Mouse (Mus musculus): ENCODE data around the gene P4htm. TPM values are rescaled to one million over a fixed set of nuclear protein-coding genes. Genes with fewer than 3 reads are reported as not detected.

Gene P4htm
- 5.5 and 6.1 TPM in 2 replicates for polyA plus RNA-seq (2015; fragmentation: Nextera tagmentation; extraction: Ambion mirVana)

DNA sequence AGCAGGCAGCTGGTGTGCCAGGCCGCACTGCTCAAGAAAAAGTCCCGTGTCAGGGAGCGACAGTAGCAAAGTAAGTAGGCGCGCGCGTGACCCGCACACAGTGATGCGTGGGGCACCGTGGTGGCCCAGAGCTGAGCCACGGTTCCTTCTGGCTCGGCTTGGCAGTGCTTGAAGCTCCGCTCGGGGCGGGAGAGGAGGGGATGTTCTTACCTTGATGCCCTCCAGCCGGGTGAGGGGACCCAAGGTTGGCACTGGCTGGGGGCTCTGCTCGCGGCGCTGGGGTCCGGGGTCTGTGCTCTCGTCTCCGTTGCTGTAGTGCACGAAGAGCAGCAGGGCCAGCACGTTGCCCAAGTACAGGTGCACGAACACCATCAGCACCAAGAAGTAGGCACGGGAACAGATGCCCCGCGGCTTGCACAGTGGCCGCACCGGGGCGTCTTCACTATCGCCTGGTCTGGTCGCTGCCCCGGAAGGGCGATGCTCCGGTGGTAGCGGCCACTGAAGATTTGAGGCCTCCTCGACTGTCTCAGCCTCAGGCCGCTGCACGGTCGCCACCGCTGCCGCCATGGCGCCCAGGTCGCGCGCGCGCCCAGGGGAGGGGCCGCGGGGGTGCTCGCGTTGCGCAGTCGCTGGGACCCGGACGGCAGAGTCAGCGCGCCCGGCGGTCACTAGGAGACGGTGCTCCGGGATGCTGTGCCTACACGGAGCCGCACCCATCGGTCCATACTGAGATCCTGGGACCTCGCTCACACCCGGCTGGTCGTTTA is at the start of gene P4htm:
Gene P4htm (minus strand): TSS at position 670 of the 767 bp plus-strand sequence.
- H3K27ac ChIP-seq = no peak within 1 kb of the TSS
- peak within 1 kb of the TSS; percentile 74 for H3K4me3 ChIP-seq (replicated peaks)

DNA sequence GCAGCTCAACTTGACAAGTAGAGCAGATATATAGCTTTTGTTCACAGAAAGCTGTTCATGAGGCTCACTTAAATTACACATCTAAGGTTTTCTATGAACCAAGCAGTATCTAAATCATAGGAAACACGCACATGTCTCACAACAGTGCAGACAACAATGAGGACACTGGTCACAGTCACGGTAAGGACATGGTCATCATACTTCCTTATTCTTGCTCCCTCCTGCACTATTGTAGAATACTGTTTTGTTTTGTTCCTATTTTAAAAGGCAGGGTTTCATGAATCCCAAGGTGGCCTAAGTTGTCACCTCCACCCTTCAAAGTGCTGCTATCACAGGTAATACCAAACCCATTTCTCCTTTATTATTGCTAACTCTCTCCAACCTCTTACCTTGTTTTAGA is 42.4 kb upstream of the P4htm start:
- no peak for ATAC-seq (ENCODE audit: insufficient read depth, low FRiP score, low read depth)
- no peaks in the 10 kb centered on the region for H3K27me3 ChIP-seq (replicated peaks)
- H3K9ac ChIP-seq = no peak overlapping the region
- H3K4me2 ChIP-seq = no peak overlapping the region
- H3K9me3 ChIP-seq = no peaks in the 10 kb centered on the region
- no peaks in the 10 kb centered on the region for H3K4me1 ChIP-seq
- no peak overlapping the region for H3K27ac ChIP-seq
- H3K4me3 ChIP-seq (replicated peaks) = no peak overlapping the region
- H3K36me3 ChIP-seq = no peaks in the 10 kb centered on the region
- 92% methylated on average over 2 of the region's 2 CpGs for WGBS

More for the DNA sequence above, at the start of gene P4htm:
- Histone ChIP-seq H3K4me2 (peak within 1 kb of the TSS; percentile 95), H3K9me3 (no peaks in the 10 kb centered on the region), H3K27me3 (replicated peaks) (no peaks in the 10 kb centered on the region), H3K9ac (peak within 1 kb of the TSS; percentile 58), H3K4me1 (peaks cover 9% of the 10 kb centered on the region), H3K36me3 (no peaks in the 10 kb centered on the region)
- ATAC-seq (ENCODE audit: insufficient read depth, low FRiP score, low read depth) = peak; percentile 70
- WGBS = 3% methylated on average over 68 of the region's 69 CpGs

DNA sequence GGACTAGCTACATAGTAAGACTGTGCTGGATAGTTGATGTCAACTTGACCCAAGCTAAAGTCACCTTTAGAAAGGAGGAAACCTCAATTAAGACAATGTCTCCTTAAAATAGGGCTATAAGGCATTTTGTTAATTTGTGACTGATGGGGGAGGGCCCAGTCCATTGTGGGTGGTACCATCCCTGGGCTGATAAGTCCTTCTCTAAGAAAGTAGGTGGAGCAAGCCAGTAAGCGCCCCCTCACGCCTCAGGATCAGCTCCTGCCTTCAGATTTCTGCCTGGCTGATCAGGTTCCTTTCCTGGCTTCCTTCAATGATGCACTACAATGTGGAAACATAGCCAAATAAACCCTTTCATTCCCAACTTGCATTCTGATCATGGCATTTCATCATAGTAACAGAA is 37.9 kb upstream of the P4htm start:
- Histone ChIP-seq H3K27me3 (replicated peaks) (no peaks in the 10 kb centered on the region), H3K4me2 (no peak overlapping the region), H3K36me3 (no peaks in the 10 kb centered on the region), H3K27ac (no peak overlapping the region), H3K4me3 (replicated peaks) (no peak overlapping the region), H3K9me3 (no peaks in the 10 kb centered on the region), H3K4me1 (no peaks in the 10 kb centered on the region), H3K9ac (no peak overlapping the region)
- no peak for ATAC-seq (ENCODE audit: insufficient read depth, low FRiP score, low read depth)
- 71% methylated on average over 2 of the region's 2 CpGs for WGBS

DNA sequence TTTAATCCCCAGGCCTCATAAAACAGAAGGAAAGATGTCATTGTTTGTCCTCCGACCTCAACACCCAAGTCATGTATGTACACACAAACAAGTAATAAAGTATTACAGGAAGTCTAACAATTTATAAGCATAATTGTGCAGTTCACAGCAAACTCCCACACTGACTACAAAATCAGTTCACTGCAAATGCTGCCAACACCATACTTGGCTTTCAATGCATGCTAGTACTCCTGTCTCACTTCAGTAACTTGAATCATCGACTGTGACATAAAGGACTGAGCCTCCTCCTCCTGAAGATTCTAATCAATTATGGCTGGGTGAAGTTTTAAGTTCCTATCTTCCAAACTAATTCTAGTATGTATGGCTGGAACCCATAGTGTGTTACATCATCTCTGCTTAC is 36.4 kb upstream of the P4htm start:
- no peaks in the 10 kb centered on the region for H3K4me1 ChIP-seq
- no peak overlapping the region for H3K4me2 ChIP-seq
- H3K4me3 ChIP-seq (replicated peaks) = no peak overlapping the region
- 83% methylated on average over 2 of the region's 2 CpGs for WGBS
- no peak overlapping the region for H3K9ac ChIP-seq
- ATAC-seq (ENCODE audit: insufficient read depth, low FRiP score, low read depth) = no peak
- no peaks in the 10 kb centered on the region for H3K27me3 ChIP-seq (replicated peaks)
- H3K9me3 ChIP-seq = no peaks in the 10 kb centered on the region
- H3K27ac ChIP-seq = no peak overlapping the region
- H3K36me3 ChIP-seq = no peaks in the 10 kb centered on the region

DNA sequence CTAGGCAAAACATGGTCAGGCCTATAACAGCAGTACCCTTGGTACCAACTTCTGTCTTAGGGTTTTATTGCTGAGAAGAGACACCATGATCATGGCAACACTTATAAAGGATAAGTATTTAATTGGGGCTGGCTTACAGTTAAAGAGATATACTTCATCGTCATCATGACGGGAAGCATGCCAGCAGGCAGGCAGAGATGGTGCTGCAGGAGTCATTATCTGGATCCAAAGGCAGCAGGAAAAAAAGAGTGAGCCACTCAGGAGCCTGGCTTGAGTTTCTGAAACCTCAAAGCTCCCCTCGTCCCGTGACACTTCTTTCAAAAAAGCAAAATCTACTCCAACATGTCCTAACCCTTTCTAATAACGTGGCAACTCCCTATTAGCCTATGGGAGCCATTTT is 34.9 kb upstream of the P4htm start:
- Histone ChIP-seq H3K4me2 (no peak overlapping the region), H3K9me3 (no peaks in the 10 kb centered on the region), H3K4me1 (no peaks in the 10 kb centered on the region), H3K27me3 (replicated peaks) (no peaks in the 10 kb centered on the region), H3K9ac (no peak overlapping the region), H3K36me3 (no peaks in the 10 kb centered on the region), H3K4me3 (replicated peaks) (no peak overlapping the region), H3K27ac (no peak overlapping the region)
- 80% methylated on average over 5 of the region's 5 CpGs for WGBS
- no peak for ATAC-seq (ENCODE audit: insufficient read depth, low FRiP score, low read depth)

DNA sequence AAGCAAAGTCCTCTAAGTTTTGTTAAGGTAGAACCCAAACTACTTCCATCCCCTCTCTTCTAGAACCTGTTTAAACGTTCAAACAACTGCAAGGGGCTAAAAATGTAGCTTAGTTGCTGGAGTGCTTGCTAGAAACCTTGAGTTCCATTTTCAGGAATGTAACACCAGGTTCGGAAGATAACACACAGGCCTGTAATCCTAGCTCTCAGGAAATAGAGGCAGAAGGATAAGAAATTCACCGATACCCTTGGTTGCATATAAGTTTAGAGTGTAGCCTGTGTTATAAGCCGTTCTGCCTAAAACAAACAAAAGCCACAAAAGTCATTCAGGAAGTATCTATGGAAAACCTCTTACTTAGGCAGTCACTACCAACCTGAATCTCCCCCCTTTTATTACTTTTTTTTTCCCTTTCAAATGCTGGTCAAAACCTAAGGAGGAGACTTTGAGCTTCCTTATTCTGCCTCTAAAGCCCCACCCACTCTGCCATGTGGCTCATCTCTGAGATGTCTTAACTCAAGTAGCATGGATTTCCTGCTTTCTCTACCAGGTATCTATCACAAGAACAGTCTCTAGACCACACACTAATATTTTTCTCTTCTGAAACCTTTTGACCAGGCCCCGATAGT is 34.3 kb upstream of the P4htm start:
- Histone ChIP-seq H3K36me3 (no peaks in the 10 kb centered on the region), H3K9me3 (no peaks in the 10 kb centered on the region), H3K4me2 (no peak overlapping the region), H3K4me3 (replicated peaks) (no peak overlapping the region), H3K9ac (no peak overlapping the region), H3K27me3 (replicated peaks) (no peaks in the 10 kb centered on the region), H3K4me1 (no peaks in the 10 kb centered on the region), H3K27ac (no peak overlapping the region)
- WGBS = 73% methylated on average over 5 of the region's 5 CpGs
- ATAC-seq (ENCODE audit: insufficient read depth, low FRiP score, low read depth) = no peak

DNA sequence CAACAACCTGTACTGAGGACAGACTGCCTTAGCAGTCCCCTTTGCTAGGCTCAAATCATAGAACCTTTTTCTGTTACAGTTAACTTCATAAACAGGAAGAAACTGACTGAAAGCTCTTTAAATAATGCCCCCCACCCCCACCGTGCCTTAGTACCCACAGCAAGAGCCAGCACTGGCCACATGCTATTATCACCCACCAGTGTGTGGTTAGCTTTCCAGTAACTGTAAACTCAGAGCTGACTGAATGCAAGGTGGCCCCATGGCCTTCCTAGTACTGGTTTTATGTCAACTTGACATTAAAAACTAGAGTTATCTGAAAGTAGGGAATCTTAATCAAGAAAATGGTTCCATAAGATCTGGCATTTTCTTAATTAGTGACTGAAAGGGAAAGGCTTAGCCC is 33.2 kb upstream of the P4htm start:
- Histone ChIP-seq H3K27ac (no peak overlapping the region), H3K27me3 (replicated peaks) (no peaks in the 10 kb centered on the region), H3K4me3 (replicated peaks) (no peak overlapping the region), H3K36me3 (no peaks in the 10 kb centered on the region), H3K4me2 (no peak overlapping the region), H3K9ac (no peak overlapping the region), H3K4me1 (no peaks in the 10 kb centered on the region), H3K9me3 (no peaks in the 10 kb centered on the region)
- WGBS = 71% methylated on average over 1 of the region's 1 CpGs
- no peak for ATAC-seq (ENCODE audit: insufficient read depth, low FRiP score, low read depth)

DNA sequence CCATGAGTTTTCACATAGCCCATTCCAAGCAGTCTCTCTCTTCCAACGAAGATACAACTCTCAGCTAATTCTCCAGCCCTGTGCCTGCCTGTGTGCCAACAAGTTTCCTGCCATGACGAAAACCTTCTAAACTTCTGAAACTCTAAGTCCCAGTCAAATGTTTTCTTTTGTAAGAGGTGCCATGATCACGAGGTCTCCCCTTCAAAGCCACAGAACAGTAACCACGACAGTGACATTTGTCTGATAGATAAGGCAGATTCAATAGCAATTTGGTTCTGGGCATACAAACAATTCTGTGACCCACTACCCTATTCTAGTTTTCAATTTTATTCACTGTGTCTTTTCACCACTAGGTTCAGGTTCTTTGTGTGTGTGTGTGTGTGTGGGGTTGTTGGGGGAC is 30.7 kb upstream of the P4htm start:
- Histone ChIP-seq H3K4me3 (replicated peaks) (no peak overlapping the region), H3K9ac (no peak overlapping the region), H3K9me3 (no peaks in the 10 kb centered on the region), H3K4me2 (no peak overlapping the region), H3K36me3 (peaks cover 6% of the 10 kb centered on the region; the same call in 1 of the 2 replicates), H3K27me3 (replicated peaks) (no peaks in the 10 kb centered on the region), H3K27ac (no peak overlapping the region), H3K4me1 (no peaks in the 10 kb centered on the region)
- 74% methylated on average over 4 of the region's 4 CpGs for WGBS
- ATAC-seq (ENCODE audit: insufficient read depth, low FRiP score, low read depth) = no peak

DNA sequence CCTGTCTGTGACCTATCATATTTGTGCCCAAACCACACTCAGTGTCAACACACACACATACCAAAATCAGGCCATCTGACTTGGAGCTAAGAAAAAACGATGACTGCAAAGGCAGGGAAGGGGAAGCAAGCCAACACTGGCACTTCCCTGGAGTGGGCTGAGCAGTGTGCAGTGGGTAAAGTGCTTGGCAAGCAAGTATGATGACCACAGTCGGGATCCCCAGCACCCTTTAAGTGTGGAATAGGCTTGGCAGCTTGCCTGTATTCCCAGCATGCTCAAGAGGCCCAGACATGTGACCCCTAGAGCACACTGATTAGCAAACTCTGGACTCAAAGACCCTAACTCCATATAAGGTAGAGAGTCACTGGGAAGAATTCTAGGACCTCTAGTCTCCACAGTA is 29.0 kb upstream of the P4htm start:
- H3K4me3 ChIP-seq (replicated peaks) = no peak overlapping the region
- H3K27me3 ChIP-seq (replicated peaks) = no peaks in the 10 kb centered on the region
- H3K4me1 ChIP-seq = no peaks in the 10 kb centered on the region
- no peak for ATAC-seq (ENCODE audit: insufficient read depth, low FRiP score, low read depth)
- no peak overlapping the region for H3K9ac ChIP-seq
- 50% methylated on average over 2 of the region's 2 CpGs for WGBS
- H3K9me3 ChIP-seq = no peaks in the 10 kb centered on the region
- H3K4me2 ChIP-seq = no peak overlapping the region
- no peak overlapping the region for H3K27ac ChIP-seq
- H3K36me3 ChIP-seq = peaks cover 6% of the 10 kb centered on the region; the same call in 1 of the 2 replicates

DNA sequence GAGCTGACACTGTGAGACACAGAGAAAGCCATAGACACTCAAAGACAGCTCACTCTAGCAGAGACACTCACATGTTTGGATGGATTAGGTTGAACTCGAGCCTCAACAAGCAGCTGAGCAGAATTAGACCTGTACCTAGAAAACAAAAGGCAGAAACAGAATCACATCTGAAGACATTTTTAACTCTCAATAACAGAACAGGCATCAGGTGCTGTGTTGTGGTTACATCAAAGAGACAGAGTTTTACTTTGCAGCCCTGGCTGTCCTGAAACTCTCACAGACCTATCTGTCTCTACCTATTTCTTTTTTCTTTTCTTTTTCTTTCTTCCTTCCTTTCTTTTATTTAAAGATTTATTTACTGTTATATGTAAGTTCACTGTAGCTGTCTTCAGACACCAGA is 19.8 kb upstream of the P4htm start:
- no peaks in the 10 kb centered on the region for H3K27me3 ChIP-seq (replicated peaks)
- H3K36me3 ChIP-seq = peaks cover 44% of the 10 kb centered on the region
- no peak overlapping the region for H3K9ac ChIP-seq
- ATAC-seq (ENCODE audit: insufficient read depth, low FRiP score, low read depth) = no peak
- no peaks in the 10 kb centered on the region for H3K4me1 ChIP-seq
- H3K4me2 ChIP-seq = no peak overlapping the region
- no peak overlapping the region for H3K4me3 ChIP-seq (replicated peaks)
- WGBS = 94% methylated on average over 1 of the region's 1 CpGs
- no peaks in the 10 kb centered on the region for H3K9me3 ChIP-seq
- no peak overlapping the region for H3K27ac ChIP-seq

DNA sequence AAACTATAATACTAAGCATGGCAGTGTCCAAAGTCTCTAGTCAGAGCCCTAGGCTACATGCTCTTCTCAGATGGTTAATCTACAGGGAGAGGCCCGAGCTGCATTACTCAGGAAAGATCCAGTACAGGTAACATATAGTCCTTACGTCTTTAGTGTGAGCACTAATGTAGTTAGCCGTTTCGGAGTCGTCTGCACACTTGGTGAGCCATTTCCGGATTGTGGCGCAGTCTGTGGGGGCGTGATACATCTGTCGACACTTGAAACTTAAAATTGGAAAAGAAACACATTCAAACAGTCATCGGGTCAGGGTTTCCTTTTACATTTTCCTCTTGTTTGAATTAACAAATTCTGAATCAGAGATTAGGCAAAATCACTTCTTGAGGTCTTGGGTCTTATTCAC is 14.0 kb upstream of the P4htm start:
- Histone ChIP-seq H3K27me3 (replicated peaks) (no peaks in the 10 kb centered on the region), H3K27ac (no peak overlapping the region), H3K4me3 (replicated peaks) (no peak overlapping the region), H3K4me1 (no peaks in the 10 kb centered on the region), H3K9ac (no peak overlapping the region), H3K9me3 (no peaks in the 10 kb centered on the region), H3K4me2 (no peak overlapping the region), H3K36me3 (peaks cover 67% of the 10 kb centered on the region)
- WGBS = 92% methylated on average over 10 of the region's 10 CpGs
- ATAC-seq (ENCODE audit: insufficient read depth, low FRiP score, low read depth) = no peak

DNA sequence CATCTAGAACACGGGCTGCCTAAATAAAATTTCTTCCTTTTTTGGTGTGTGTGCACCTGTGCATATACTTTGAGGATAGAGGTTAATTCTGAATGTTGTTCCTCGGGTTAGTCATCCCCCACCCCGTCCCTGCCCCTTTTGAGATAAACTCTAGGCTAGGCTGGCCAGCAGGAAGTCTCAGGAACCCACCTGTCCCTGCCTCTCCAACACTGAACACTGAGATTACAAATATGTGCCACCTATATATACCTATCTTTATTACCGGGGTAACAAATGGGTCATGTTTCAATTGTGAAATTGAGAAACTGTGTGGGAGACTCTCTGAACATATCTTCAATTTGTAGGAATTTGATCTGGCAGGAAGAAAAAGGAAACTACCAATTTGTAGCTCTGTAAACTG is 11.4 kb upstream of the P4htm start:
- no peak overlapping the region for H3K27ac ChIP-seq
- whole genome bisulfite sequencing = 86% methylated on average over 4 of the region's 4 CpGs
- no peaks in the 10 kb centered on the region for H3K4me1 ChIP-seq
- no peaks in the 10 kb centered on the region for H3K9me3 ChIP-seq
- ATAC-seq (ENCODE audit: insufficient read depth, low FRiP score, low read depth) = no peak
- H3K27me3 ChIP-seq (replicated peaks) = no peaks in the 10 kb centered on the region
- H3K4me2 ChIP-seq = no peak overlapping the region
- peaks cover 72% of the 10 kb centered on the region for H3K36me3 ChIP-seq
- no peak overlapping the region for H3K4me3 ChIP-seq (replicated peaks)
- H3K9ac ChIP-seq = no peak overlapping the region

All from stomach, embryonic 15.5 days (tissue).